Mouse (Mus musculus) cerebellum, postnatal 10 days (tissue): ENCODE data around the gene Igsf11.

Source experiments
- DNase-seq, 2 experiments: peaks; one replicate each; pipeline ENCODE4 v3.0.0; 2021; ENCODE audit warnings: mixed read lengths in 2 of 2

Gene Igsf11

DNA sequence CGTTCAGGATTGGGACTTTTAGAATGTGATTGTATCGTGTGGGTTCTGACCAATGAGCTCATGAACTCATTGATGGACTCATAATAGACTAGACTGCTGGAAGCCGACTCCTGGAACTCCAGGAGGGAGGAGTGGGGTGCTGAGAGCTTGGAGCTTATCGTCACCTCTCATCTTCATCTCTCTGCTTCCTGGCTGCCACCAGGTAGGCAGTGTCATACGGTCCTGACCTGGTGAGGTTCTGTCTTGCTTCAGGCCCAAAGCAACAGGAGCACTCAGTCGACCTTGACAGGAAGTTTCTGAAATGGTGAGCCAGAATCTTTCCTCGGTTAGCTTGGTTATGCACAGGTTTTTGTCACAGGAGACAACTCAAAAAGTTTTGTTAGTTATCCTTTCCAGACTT, at the start of gene Igsf11:
Igsf11 (plus strand) TSS at position 301 of the 400 bp plus-strand sequence.
- no peak for DNase-seq

DNA sequence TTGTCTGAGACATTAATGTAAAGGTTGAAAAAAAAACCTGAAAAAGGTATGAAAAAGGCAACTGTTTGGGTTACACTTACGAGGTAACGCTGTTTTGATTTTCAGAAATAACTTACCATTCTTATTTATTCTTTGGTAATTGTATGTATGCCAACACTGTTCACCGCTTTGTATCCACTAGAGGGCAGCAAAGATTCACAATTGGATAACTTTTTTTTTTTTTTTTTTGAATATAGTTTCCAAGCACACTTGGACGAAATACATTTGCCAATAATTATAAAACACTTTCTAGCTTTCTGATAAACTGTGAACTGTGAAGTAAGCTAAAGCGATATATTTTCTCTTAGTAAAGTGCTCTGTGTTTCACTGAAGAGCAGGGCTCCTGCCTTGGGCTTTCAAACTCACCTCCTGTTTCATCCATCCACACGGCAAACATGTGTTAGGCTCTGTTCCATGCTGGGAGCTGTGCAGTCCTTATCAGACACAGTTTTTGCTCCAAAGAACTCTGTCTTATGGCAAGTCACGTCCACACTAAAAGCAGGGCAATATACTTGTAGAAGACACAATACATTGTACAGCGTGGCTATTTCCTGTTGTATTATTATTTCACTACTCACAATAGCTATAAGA, 34.2 kb upstream of the Igsf11 start:
- DNase-seq = peak; percentile 33 to 71

- no peak for DNase-seq
These were observed 31.9 kb upstream of the Igsf11 start for GRCm38 (mm10) chr16:38860548-38860947.

DNA sequence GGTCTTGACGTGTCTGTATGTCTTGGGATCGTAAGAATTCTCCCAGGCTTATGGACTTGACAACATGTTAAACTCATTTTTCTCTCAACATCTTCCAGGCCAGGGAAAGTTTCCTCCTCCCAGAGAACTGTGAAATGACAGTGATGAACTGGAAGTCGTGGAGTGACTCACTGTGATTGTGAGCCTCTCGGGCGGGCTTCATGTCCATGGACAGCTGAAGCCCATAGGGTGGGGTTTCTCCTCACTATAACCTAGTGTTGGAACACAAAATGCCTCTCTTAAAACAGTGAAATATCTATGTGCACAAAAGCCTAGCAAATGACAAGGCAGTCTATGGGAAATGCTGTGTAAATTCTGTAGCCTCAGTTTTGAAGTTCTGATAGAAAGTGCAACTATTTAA, 28.1 kb upstream of the Igsf11 start:
- no peak for DNase-seq

DNA sequence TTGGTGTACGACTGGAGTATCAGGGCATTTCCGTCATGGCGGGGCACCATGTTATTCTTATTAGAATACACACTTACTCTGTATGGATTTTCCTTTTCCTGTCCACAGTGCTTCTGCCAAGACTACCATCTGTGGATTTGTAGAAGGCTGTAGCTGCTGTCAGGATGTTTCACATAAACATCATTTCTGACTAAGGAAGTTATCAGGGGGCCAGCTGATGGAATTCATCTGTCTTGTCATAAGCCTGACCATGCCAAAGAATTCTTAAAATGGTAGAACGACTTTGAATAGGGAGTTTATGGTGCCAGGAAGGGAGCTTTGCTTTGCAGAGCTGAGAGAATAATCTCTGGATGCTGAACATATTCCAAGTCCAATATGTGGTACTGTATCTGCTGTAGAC, 19.2 kb upstream of the Igsf11 start:
- no peak for DNase-seq

DNA sequence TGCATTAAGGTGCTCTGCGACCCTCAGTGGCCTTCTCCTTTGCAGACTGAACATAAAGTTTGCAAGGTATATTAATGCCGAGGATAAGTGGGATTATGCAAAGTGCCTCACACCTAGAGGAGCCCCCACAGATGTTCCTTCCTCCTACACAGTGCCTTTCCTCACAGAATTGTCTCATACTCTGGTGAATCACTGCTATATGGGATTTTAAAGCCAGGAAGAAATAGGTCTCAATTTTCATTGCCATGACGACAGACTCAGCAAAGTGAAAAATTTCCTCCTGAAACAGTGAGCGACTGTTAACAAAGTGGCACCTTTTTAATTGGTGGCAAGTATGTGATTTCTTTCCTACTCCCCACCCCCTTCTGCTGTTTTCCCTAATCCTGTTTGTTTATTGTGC, 18.0 kb upstream of the Igsf11 start:
- no peak for DNase-seq

GRCm38 (mm10) chr16:38898816-38899425, 6.5 kb downstream of the Igsf11 start:
- no peak for DNase-seq

GRCm38 (mm10) chr16:38900024-38900423, 7.6 kb downstream of the Igsf11 start:
- no peak for DNase-seq

DNA sequence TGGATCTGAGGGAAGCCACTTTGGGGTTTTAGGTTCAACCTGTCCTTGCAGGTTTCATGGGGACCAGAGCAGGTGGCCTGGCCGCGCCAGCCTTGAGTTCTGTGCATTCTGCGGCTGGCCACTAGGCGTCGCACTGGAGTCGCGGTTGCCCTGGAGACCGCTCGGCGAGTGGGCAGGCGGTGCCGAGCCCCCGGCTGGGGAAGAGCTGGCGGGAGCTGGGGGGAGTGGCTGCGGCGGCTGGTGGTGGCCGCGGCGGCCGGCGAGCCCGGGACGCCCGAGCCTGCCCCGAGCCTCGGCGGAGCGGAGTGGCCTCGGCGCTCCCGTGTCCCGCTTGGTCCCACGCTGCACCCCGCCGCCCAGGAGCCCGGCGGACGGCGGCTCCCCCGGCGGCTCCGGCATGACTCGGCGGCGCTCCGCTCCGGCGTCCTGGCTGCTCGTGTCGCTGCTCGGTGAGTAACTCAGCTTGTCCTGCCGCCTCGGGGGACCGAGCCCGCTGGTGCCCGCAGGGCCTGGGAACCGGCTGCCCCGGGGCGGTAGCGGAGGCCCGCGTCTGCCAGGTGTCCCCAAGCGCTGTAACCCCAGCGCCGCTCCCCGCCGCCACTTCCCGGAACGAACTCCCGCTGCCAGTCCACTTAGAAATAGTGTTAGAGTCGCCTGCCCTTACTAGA, 9.8 kb downstream of the Igsf11 start:
- peak; percentile 97 for DNase-seq

DNA sequence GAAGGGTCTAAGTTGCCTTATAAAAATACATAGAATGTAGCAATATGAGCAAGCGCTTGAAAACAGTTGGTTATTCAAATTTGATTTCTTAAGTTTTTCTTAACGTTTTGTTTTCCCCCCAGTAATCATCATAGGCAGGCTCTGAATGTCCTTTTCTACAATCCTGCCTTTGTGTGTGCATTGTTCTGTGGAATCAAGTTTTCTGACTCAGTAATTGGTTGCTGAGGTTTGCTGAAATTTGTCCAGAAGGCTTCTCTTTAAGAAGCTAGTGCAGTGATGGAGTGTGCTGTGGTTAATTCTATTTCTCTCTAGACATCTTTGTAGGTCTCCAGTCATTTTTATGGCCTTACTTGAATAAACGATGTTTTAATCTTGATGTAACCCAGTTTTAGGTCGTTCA, 10.5 kb downstream of the Igsf11 start:
- DNase-seq = no peak

DNA sequence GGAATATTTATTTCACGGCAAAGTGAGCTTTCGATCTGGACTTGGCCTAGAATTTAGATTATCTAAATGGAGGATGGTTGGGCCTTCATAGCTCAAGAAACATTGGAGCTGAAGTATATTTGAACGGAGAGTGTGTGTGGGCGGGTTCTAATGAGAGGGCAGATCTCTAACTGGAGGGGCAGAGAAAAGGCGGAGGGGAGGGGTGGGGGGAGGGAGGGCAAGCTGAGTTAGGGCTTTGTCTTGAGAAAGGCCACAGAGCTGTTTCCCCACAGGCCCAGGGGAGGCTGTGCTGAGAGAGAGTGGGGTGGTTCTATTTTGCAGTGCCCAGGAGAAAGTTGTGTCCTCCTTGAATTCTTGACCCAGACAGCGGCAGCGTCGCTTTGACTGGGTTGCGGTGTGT, 11.7 kb downstream of the Igsf11 start:
- DNase-seq = no peak

GRCm38 (mm10) chr16:38905911-38906310, 13.4 kb downstream of the Igsf11 start:
- peak; percentile 44 to 71 for DNase-seq

DNA sequence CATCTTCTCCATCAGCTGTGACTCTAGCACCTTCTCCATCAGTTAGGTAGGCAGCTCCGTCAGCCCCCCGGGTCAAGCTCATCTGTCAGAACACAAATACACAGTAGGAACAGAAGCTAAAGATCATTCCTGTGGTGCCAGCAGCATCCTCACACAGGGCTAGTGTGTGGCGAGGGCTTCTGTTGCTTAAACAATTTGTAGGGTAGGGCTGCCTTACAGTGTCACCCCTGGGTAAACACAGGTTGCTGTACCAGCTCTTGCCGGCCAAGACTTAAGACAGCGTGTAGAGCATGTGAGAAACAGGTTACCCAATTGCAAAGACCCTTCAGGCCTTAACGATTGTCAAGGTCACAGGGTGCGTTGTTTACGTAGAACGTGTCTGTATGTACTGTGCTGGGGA, 15.8 kb downstream of the Igsf11 start:
- DNase-seq = no peak

- DNase-seq = no peak
These were observed 17.0 kb downstream of the Igsf11 start for GRCm38 (mm10) chr16:38909506-38909905.

DNA sequence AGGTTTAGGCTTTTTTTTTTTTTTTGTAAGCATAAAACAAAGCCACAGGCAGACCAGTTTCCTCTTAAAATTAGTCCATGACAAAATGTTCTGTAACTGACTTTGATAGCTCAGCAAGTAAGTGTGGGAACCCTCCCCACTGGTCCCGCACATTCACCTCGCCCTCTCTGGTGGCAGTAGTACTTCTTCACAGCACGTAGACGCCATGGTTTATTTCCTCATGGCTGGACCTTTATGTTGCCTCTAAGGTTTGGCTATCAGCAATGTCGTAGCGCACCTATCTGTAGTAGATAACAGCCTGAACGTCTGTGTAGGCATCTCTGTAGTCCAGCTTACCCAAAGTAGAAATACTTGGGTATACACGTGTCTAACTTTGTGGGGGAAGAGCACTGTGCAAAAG, 17.6 kb downstream of the Igsf11 start:
- DNase-seq = no peak

GRCm38 (mm10) chr16:38915451-38915850, 23.0 kb downstream of the Igsf11 start:
- DNase-seq = no peak

GRCm38 (mm10) chr16:38916053-38916786, 23.7 kb downstream of the Igsf11 start:
- no peak for DNase-seq

DNA sequence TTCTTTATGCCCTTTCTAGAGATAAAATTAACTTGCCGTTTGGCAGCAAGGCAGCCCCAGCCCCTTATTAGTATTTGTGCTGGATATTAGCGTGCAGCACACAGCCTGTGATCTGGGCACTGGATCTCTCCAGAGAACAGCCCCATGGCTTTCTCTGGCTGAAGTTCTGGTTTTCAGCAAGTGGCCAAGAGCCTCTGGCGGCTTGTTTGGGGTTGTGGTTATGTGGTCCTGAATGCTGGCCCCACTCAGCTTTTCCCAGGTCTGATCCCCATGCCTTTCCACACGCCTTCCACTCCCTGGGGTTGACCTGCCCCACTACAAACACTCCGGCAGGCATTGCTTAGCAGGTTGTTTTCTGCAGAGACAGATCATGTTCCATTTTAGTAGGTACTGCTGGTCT, 24.4 kb downstream of the Igsf11 start:
- peak in 1 of 2 experiments; percentile 23 for DNase-seq

DNA sequence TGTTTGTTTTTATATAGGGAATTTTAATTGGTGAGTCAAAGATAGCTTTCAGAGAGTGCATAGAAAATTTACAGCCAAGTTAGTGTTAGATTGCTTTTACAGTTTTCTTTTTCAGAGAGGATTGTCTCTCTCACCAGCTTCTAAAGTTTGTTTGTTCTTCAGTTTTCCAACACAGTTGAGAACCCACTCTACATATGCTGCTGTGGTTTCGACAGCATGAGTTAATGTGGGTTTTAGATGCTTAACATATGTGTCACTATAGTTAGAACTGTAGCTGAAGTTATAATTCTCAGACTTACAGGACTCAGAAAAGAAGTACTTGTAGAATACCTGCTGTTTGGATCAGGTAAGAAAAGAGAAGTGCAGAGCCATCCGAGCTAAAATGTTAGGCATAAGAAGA, 25.6 kb downstream of the Igsf11 start:
- no peak for DNase-seq

GRCm38 (mm10) chr16:38920488-38920887, 28.0 kb downstream of the Igsf11 start:
- DNase-seq = no peak

DNA sequence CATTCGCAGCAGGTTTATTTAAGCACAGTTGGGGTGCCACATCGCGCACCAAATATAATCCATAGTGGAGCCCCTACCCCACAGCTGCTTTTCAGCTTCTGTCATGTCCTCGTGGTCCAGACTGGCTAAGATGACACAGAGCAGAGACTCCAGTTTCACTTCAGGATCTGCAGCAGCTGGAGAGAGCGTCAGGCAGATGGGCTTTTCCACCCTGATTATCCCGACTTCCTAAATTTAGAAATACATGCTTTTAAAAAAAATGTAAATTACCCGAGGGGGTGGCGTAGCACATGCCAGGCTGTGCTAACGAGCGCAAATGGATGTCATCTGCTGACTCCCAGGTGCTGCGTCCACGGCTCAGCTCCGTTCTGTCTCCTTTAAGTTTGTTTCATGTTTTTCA, 32.5 kb downstream of the Igsf11 start:
- peak; percentile 33 to 41 for DNase-seq

DNA sequence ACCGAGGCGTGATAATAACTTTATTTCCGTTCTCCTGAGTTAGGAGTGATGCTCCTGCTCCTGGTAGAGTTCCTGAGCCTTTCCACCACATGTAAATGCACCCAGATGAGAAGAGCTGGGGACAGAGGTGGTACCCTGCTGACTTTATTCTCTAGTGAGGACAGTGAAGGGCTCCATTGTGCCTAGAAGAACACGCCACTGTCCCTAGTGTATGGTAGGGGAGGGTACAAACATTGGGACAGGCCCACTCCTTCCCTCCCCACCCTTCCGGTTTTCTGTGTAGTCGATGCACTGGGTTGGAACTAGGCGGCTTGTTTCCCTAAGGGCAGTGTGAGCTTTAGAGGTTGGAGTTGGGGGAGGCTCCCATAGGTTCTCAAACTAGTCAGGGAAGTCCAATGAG, 36.3 kb downstream of the Igsf11 start:
- no peak for DNase-seq

- no peak for DNase-seq
These were observed 39.0 kb downstream of the Igsf11 start for GRCm38 (mm10) chr16:38931519-38931918.

- no peak for DNase-seq
These were observed 48.3 kb downstream of the Igsf11 start for GRCm38 (mm10) chr16:38940805-38941204.
